Mouse (Mus musculus) liver, adult 2 months (tissue): Measurements from ENCODE around the gene Piga.

Source experiments
- CTCF ChIP-seq: fragments of 200-500 bp; IDR thresholded peaks from 2 replicates; pipeline ENCODE4 v1.5.1; 2011; ENCODE audit warnings: low read depth, low read length, control low read depth
- POLR2A ChIP-seq: fragments of 200-500 bp; IDR thresholded peaks from 2 replicates; pipeline ENCODE4 v1.6.1; 2011; ENCODE audit warnings: low read length, control low read depth; ENCODE audit not compliant: insufficient read depth; ENCODE audit errors: extremely low read depth

DNA sequence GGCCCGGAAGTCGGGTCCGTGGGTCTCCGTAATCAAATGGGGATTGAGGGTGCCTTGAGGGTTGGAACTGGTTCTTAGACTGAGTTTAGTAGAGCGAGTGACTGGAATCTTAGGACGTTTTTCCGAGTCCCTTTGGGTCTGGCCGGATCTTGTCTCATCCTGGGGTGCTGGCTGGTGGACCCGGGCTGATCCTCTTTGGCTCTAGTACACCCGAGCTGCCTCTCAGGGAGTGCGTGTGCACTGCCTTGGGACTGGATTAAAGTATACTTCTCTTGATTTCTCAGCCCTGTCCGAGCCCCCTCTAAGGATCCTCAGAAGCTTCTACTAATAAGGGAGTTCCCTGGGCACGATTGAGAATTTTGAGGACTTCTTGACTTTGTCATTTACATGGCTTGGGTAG, 368 bp downstream of the Piga start:
- no peak for TF ChIP-seq POLR2A
- no peak for TF ChIP-seq CTCF
